Mouse (Mus musculus): Measurements from ENCODE around the gene Slc35e3. TPM values are rescaled to one million over a fixed set of nuclear protein-coding genes. Genes with fewer than 3 reads are reported as not detected.
"Not testable (repeated sequence)": the region's sequence is repeated elsewhere in the genome, so short reads cannot be mapped to it uniquely, and the experiment has no call there.

Slc35e3 gene
- total RNA-seq, 1 experiment from 2014 or later = 8.1 TPM

DNA sequence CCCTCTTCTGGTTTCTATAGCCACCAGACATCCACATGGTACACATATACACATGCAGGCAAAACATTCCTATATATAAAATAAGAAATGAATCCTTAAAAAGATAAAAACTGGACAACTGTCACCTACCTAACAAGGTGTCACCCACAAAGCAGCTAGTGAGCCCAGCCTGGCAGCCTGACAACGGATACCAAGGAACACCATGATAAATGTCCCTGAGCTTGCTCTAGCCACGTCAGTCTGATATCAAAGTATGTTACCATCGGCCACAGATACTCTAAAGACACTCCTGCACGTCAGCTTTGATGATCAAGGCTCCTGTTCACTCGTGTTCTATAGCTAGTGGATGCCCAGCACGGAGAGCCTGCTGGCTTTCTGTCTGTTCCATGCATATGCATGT lies 39.7 kb downstream of the Slc35e3 start:
- ATAC-seq (replicated peaks; ENCODE audit: low read depth, poor library complexity, severe bottlenecking) = no peak

DNA sequence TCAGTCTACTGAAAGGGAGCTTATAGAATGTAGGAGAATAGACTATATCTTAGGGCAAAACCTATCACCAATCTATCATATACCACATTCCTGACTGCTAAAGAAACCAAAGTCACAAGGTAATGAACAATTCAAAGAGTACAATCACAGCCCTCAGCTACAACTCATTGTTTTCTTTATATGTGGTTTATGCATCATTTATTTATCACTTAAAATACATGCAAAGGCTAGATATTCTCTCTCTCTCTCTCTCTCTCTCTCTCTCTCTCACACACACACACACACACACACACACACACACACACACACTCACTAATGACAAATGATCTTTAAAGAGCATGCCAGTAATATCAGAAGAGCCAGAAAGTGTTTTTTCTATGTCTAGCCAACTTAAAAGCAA lies 40.4 kb downstream of the Slc35e3 start:
- no peak for ATAC-seq (replicated peaks; ENCODE audit: low read depth, poor library complexity, severe bottlenecking)

DNA sequence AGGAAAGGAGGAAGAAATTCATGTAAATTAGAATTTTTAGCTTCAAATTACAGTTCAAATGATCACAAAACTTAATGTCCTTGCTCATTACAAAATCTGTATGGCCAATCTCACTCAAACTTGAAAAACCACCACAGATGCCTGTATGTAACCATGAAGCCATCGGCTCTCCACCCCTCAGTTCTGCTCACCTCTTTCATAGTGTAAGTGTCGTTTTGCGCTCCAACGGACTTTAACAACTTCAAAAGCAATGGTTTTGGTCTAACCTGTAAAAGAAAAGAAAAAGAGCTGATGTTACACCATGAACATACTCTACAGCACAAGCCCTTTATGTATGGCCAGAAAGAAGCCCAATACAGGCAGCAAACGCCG lies 41.2 kb downstream of the Slc35e3 start:
- no peak for ATAC-seq (replicated peaks; ENCODE audit: low read depth, poor library complexity, severe bottlenecking)

DNA sequence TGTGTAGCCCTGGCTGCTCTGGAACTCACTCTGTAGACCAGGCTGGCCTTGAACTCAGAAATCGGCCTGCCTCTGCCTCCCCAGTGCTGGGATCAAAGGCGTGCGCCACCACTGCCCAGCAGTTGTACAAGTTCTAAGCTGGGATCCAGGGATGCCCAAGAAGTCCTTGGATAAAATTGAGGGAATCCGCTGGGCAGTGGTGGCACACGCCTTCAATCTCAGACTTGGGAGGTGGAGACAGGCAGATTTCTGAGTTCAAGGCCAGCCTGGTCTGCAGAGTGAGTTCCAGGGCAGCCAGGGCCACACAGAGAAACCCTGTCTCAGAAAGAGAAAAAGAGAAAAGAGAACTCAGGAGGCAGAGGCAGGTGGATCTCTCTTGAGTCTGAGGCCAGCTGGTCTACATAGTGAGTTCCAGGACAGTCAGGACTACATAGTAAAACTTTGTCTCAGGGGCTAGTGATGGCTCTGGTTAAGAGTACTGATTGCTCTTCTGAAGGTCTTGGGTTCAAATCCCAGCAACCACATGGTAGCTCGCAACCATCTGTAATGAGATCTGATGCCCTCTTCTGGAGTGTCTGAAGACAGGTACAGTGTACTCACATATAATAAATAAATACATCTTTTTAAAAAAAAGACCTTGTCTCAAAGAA lies 41.7 kb downstream of the Slc35e3 start:
- ATAC-seq (replicated peaks; ENCODE audit: low read depth, poor library complexity, severe bottlenecking) = not testable (repeated sequence)

DNA sequence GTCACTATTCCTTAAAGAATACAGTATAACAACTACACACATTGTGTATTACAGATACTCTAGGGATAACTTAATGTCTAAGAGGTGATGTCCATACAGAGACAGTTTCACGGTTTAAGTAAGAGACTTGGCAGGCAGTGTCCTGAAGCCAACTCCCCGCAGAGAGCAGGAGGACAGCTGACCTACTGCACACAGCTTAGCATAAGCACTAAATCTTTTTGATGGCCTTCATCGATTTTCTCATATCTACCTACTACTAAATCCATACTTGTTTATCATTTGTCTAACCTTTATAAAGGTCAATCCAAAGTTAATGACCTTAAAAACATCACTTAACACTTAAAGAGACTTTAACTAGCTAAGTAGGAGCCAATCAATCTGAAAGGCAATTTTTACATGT lies 42.7 kb downstream of the Slc35e3 start:
- no peak for ATAC-seq (replicated peaks; ENCODE audit: low read depth, poor library complexity, severe bottlenecking)

DNA sequence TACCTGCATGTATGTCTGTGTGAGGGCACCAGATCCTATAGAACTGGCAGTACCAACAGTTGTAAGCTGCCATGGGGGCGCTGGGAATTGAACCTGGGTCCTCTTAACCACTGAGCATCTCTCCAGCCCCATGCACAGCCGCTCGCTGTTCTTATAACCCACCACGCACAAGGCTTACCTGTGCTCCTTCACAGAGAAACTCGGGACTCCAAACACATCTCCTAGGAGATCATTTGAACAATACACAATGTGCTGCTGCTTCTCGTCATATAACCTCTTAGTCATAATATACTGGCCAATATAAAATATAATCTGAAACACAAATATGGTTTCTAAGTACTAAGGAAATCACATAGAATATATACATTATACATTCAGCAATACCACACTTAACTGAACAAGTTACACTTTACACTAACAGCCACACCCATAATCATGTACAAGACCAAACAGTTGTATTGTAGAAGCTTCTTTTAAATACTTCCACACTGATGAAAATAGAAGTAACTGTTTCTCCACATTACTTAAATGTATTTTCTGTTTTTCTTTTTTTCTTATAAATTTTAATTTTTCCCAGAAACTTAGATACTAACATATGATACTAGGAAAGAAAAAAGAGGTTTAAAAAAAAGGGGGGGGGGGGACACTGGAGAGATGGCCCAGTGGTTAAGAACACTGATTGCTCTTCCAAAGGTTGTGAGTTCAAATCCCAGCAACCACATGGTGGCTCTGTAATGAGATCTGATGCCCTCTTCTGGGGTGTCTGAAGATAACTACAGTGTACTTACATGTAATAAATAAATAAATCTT lies 43.9 kb downstream of the Slc35e3 start:
- ATAC-seq (replicated peaks; ENCODE audit: low read depth, poor library complexity, severe bottlenecking) = no peak

DNA sequence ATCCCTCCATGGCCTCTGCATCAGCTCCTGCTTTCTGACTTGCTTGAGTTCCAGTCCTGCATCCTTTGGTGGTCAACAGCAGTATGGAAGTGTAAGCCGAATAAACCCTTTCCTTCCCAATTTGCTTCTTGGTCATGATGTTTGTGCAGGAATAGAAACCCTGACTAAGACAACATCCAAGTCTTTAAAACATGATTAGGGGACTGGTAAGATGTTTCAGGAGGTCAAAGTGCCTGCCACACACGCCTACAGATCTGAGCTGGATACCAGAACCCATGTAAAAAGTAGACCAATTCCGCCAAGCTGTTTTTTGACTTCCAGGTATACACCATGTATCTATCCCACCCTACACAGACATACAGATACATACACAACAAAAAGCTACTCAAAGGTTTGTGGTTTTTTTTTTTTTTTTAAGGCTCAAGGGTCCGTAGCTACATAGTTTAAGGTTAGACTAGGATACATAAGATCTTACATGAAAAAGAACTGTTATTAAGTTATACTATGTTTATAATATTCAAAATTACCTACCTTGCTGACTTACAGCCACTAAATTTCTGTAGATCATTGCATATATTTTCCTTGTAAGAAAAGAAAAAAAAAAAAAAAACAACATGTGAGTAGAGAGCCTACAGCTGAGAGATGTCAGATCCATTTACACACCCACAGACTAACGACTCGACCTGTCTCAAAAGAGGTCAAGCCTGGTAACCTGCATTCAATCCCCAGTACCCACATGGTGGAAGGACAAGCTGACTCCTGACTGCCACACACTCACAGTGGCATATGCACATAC lies 44.9 kb downstream of the Slc35e3 start:
- no peak for ATAC-seq (replicated peaks; ENCODE audit: low read depth, poor library complexity, severe bottlenecking)

DNA sequence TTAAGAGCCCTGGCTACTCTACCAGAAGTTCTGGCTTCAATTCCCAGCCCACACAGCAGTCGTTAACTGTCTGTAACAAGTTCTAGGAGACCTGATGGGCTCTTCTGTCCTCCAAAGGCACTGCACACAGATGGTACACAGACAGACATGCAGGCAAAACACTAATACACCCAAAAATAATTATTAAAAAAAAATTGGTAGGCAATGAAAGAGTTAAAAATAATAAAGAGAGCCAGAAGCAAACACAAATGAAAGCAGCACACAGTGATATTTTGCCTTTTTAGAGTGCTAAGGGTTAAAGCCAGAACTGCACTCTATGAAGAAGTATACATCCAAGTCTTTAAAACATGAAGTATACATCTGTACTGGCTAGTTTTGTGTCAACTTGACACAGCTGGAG lies 45.7 kb downstream of the Slc35e3 start:
- ATAC-seq (replicated peaks; ENCODE audit: low read depth, poor library complexity, severe bottlenecking) = no peak

DNA sequence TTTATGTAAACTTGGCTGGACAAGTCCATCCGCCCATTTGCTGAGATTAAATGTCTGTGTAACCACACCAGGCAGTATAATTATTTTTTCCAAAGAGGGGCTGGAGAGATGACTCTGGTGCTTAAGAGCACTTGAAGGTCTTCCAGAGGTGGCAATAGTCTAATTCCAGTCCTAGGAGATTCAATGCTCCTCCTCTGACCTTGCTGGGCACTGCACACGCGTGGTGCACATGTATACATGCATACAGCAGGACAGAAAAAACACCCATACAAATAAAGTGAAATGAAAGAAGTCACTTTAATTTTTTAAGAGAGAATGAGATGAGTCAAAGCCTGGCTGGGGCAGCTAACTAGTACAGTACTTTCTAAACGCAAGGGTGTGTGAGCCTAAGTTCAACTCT lies 46.3 kb downstream of the Slc35e3 start:
- ATAC-seq (replicated peaks; ENCODE audit: low read depth, poor library complexity, severe bottlenecking) = no peak

DNA sequence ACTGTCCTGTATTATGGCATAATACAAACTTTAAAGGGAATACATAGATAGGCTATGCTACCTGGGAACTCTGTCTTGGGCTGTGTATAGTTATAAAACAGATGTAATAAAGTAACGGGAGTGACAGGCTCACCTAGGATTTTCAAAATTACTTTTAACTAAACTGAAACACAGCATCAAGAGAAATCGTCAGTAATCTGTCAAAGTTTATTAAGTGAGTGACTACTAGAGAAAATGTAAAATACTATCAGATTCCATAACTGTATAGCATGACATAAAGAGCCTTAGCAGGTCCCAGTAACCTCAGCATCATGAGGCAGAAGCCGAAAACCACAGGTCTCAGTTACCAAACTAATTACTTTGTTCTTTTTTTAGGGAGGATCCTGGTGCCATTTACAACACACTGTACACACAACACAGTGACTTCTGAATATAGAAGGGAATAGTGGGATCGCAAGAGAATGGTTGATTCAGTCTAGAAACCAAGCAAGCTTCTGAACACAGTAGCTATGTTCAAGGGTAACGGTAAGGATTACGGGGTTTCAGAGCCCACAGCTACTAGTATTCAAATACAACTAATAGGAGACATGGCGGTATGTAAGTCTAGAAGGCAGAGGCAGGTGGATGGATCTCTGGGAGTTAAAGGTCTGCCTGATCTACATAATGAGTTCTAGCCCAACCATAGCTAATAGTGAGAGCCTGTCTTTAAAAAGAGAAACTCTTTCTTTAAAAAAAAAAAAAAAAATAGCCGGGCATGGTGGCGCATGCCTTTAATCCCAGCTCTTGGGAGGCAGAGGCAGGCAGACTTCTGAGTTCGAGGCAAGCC lies 47.6 kb downstream of the Slc35e3 start:
- no peak for ATAC-seq (replicated peaks; ENCODE audit: low read depth, poor library complexity, severe bottlenecking)

DNA sequence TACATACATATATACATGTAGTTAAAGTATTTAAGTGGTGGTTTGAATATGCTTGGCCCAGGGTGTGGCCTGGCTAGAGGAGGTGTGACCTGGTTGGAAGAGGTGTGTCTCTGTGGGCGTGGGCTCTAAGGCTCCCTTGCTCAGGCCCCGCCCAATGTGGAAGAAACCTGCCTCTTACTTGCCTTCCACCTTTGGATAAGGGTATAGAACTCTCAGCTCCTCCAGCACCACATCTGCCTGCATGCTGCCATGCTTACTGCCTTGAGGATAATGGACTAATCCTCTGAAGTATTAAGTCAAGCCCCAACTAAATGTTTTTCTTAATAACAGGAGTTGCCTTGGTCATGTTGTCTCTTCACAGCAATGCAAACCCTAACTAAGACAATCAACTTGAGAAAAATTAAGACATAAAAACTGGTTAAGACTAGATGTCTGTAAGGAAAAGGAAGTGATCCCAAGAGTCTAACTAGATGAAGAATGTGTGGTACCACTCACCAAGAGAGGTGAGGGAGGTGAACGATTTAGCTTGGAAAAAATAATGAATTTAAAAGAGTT lies 48.5 kb downstream of the Slc35e3 start:
- no peak for ATAC-seq (replicated peaks; ENCODE audit: low read depth, poor library complexity, severe bottlenecking)

DNA sequence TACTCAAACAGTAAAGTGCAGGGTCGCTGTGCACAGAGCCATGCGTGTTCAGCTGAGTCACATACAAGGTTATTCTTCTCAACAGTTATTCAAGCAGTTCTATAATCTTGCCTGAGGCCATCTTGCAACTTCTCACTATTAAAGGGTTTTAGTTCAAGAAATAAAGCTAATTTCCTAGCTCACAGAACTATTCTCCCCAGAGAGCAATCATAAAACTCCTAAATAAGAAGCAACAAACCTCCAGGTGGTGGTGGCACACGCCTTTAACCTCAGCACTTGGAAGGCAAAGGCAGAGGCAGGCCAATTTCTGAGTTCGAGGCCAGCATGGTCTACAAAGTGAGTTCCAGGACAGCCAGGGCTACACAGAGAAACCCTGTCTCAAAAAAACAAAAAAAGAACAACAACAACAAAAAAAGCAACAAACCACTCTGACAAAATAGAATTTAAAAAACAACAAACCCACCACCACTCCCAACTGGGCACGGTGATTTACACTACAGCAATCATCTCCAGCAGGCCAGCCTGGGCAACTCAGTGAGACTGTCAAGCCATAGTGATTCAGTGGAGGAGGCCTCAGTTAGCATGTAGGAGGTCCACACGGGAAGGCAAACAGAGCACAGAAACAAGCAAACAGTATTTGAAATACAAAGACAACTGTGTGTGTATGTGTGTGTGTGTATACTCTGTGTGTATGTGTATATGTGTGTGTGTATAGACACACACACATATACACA lies 49.2 kb downstream of the Slc35e3 start:
- no peak for ATAC-seq (replicated peaks; ENCODE audit: low read depth, poor library complexity, severe bottlenecking)

DNA sequence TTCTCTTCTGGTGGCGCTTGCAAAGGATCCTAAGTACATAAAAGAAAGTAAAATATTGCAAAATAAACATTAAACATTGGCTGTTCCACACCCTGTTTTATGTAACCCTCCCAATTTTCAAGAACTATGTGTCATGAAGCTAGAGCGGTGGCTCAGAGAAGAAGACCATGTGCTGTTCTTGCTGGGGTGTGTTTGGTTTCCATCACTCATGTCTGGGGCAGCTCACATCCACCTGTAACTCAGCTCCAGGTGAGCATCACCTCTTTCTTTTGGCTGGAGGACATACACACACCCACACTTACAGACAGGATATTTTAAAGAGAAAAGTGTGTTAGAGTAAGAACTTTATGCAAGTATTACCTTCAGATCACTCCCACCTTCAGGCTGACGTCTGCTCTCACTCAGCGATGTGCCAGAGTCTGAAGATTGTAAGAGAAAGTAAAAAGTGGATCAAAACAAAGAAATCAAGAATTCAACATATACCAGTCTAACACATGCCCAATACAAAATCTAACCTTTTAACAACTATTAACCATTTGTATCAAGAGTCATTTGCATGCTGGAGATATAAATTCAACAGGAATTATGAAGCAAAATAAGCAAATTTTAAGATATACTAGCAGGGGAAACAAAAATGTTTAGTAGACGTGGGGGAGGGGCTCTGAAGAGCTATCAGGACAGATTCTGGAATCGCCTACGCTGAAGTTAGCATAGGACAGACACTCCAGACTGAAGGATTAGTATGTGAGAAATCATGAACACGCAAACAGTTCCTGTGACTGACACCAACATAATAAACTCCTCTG lies 49.9 kb downstream of the Slc35e3 start:
- no peak for ATAC-seq (replicated peaks; ENCODE audit: low read depth, poor library complexity, severe bottlenecking)

DNA sequence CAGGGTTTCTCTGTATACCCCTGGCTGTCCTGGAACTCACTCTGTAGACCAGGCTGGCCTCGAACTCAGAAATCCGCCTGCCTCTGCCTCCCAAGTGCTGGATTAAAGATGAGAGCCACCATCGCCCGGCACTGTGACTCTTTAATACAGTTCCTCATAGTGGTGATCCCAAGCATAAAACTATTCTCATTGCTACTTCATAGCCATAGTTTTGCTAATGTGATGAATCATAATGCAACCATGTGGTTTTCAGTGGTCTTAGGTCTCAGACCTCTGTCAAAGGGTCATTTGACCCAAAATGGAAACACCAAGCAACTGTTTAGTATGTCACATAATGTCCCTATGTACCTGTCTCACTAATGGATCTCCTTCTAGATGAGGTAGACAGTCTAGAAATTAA lies 50.6 kb downstream of the Slc35e3 start:
- no peak for ATAC-seq (replicated peaks; ENCODE audit: low read depth, poor library complexity, severe bottlenecking)

DNA sequence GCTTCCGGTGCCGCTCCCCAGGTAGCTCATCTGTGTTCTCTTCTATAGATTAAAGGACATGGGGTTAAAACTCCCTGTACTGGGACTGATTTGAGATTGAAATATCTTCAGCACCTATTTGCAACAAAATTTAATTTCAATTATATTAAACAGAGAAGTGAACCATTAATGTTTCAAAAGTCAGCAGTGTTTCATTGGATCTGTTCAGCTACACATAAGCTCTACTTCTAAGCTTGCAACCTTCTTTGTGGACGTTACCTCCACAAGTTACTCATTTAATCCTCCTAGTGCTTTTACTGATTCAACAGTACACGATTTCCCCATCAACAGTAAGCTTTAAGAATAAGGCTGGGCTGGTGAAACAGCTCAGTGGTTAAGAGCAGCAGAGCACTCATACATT lies 51.1 kb downstream of the Slc35e3 start:
- ATAC-seq (replicated peaks; ENCODE audit: low read depth, poor library complexity, severe bottlenecking) = no peak

DNA sequence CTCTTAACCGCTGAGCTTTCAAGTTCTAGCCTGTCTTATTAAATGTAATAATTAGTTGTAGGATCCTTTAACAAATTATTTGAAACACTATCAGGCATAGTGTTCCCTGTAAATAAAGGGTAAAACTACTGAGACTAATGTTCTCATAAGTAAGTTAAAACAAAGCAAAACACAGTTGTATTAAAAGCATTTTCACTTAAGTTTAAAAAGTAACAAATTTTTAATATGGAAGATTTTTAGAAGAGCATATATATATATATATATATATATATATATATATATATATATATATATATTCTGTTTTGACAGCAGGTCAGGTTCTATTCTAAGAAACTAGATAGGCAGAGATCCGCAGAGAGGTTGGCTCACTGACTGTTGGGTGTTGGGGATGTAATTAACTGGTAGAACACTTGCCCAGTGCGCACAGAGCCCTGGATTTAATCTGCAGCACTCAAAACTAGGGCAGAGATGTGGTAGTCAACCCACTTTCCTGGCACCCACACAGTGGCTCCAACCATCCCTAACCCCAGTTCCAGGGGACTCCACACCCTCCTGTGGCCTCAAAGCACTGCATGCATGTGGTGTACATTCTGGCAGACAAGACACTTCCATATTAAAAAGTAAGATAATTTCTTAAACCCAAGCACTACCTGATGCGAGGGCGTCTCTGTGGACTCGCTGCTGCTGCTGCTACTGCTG lies 51.8 kb downstream of the Slc35e3 start:
- ATAC-seq (replicated peaks; ENCODE audit: low read depth, poor library complexity, severe bottlenecking) = no peak

DNA sequence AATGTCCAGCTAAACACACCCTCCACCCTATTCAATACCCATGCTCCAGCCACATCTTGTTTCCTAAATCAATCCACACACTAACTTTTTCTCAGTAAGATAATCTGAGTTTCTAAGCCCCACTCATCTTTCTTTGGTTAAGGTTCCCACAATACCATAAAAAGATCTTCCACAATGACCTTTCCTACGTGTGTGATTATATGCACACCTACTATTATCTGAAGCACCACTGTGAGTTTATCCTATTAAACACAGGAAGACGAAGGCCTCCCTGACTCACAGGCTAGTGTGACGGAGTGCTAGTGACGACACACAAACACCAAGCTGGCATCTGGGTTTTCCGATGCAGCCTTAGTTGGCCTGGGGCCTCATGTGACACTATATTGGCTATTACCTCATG lies 53.2 kb downstream of the Slc35e3 start:
- ATAC-seq (replicated peaks; ENCODE audit: low read depth, poor library complexity, severe bottlenecking) = no peak

DNA sequence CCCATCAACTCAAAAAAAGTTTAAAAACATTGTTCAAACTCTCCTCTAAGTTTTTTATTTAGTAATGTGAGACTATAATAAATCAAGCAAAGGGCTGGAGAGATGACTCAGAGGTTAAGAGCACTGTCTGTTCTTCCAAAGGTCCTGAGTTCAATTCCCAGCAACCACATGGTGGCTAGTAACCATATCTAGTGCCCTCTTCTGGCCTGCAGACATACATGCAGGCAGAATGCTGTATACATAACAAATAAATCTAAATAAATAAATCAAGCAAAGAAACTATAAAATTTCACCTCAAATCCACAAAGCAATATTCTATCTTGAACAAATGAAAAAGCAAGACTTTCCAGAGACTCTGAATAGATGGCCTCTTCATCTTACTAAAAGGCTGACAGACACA lies 54.0 kb downstream of the Slc35e3 start:
- ATAC-seq (replicated peaks; ENCODE audit: low read depth, poor library complexity, severe bottlenecking) = no peak
